Mouse (Mus musculus) frontal cortex, postnatal 36 days (tissue): Measurements from ENCODE around the gene Wscd2.

ENCODE experiments used
- DNase-seq, 2 experiments: peaks; one replicate each; pipeline ENCODE4 v3.0.0; 2022; ENCODE audit warnings: low spot score in 2 of 2

The Wscd2 gene

DNA sequence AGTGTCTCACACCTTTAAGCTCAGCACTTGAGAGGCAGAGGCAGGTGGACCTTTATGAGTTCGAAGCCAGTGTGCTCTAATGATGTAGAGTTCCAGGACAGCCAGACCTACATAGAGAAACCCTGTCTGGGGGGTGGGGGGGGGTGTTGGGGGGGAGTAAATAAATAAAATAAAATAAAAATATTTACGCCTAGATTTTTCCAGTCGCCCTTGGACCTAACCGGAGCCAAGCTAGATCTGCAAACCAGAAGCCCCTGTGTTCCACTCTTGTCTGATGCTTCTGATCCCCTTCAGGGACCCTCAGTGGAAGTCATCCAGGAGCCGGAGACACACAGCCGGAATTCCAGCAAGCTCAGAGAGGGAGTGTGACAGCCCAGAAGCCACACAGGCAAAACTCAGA, at the start of gene Wscd2:
Gene Wscd2 (plus strand): TSS at position 301 of the 400 bp plus-strand sequence.
- no peak for DNase-seq

DNA sequence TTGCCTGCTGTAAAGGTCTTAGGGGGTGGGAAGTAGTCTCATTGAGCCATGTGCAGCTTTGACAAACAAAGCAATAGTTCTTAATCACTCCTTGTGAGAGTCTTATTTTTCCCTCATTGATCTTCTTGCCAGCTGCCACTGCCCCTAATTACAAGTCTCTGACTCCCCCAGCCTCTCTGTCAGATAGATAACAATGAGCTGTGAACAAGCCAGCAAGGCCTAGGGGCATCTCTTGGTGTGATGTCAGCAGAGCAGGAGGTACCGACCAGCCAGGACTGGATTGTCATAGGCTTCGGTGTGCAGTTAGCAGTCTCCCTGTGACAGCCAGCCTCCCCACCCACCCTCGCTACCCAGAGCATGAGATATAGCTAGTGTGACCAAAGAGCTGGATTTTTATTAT, 48.0 kb upstream of the Wscd2 start:
- no peak for DNase-seq

DNA sequence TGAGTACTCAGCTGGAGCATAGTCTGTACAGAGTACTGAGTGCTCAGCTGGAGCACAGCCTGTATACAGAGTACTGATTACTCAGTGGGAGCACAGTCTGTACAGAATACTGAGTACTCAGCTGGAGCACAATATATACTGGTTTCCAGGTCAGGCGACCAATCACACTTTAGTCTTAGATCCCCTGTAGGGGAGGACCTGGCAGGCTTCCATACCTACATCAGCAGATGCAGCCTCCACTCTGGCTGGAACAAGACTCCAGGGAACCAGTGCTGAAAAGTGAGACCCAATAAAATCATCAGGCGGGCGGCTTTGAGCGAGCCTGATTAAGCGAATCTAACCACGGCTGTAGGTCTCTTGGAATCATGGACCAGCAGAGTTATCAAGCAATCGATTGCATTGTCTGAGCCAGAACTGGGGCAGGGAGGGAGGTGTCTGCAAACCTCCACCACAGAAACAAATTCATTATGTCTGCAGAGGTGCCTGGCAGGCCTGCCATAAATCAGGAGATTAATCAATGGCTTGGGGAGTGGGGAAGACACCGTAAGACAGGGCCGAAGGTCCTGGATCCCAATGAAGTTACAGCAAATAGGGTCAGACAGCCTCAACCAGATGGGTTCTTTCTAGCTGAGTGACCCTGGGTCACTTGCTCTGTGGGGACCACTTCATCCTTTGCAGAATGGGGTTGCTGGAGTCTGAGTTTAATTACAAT, 42.0 kb upstream of the Wscd2 start:
- no peak for DNase-seq

DNA sequence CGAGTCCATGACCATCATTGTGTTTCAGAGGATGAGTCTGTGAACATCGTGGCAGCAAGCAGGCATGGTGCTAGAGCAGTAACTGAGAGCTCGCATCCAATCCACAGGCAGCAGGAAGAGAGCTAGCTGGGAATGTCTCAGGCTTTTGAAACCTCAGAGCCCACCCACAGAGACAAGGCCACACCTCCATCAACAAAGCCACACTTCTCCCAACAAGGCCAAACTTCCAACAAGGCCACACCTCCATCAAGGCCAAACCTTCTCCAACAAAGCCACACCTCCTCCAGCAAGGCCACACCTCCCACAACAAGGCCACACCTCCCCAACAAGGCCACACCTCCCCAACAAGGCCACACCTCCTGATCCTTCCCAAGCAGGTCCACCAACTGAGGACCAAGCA, 40.8 kb upstream of the Wscd2 start:
- no peak for DNase-seq

DNA sequence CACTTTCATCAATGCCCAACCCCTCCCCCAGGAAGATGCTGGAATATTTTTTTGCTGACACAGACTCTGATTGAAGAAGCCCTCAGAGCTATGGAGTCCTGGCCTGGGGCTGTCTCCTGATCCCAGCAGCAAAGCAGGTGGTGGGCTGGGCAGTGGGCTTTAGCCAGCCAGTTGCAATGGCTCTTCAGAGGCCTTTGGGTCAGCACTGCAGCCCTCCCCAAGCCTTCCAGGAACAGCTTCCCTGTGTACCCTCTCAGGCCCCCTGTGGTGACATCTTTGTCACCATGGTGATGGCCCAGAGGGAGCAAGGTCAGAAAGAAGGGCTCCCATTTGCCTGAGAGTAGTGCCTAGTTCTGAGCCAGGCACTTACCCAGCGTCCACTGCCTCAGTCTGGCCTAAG, 37.4 kb upstream of the Wscd2 start:
- DNase-seq: no peak

DNA sequence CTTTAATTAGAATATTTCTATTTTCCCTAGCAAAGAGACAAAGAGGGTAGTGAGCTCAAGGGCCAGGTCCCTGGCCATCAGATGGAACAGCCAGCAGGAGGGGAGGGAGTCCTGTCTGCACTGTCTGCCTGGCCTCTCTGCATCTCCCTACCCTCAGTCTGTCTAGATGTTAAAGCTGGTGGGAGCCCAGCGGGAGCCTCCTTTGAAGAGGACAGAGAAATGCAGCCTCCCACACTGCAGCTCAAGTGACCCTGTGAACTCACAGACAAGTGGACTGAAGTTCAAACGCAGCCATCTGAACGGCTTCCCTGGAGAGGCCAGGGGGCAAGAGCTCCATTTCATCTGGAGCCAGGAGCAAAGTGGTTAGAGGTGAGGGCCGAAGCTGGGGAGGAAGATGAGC, 36.8 kb upstream of the Wscd2 start:
- no peak for DNase-seq

DNA sequence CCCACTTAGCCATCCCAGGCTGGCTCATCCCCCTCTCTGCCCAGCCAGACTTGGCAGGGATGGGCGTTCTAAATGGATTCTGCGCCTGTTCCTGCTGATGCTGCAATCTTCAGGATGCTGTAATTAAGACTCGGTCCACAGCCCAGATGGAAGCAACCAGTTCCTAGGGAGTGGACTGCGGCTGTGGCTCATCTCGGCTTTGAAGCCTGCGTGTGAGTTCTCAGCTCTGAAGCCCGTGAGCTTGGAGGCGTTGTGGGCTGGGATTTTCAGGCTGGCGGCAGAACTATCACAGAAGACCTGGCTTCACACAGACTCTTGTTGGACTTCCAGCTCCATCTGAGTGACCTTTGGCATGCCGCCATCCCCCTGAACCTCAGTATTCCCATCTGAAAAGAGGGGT, 34.1 kb upstream of the Wscd2 start:
- DNase-seq: peak; percentile 12 to 27

DNA sequence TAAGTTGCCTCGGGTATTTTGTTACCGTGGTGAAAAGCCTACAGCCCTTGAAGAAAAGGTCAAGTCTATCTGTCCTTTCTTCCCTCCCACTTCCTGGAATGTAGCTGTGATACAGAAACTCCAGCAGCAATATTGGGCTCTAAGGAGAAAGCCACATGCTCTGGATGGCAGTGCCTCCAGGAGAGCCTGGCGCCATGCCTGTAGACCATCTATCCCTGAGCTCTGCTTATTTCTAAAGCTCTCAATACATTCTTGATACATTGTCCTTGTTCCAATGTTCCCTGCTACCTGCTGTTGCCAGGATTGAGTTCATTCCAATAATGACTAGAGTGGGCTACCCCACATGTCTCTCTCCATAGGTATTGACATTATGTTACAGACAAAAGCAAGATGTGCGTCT, 33.4 kb upstream of the Wscd2 start:
- DNase-seq: no peak

DNA sequence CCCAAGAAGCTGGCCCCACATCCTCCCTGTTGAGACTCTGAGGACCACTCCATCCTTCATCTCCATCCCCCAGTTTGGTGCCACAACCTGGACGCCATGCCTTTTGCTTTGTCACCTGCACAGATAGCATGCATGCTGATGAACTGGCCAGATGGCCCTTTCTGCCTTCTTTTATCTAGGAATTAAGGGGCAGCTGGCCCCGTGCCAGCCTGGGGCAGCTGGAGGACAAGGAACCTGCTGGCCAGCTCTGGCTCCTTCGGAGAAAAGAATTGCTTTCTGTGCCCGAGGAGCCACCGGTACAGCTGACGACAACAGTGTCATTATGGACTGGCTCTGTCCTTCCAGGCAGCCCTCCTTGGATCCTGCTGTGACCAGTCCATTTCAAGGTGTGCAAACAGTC, 32.9 kb upstream of the Wscd2 start:
- DNase-seq: no peak

DNA sequence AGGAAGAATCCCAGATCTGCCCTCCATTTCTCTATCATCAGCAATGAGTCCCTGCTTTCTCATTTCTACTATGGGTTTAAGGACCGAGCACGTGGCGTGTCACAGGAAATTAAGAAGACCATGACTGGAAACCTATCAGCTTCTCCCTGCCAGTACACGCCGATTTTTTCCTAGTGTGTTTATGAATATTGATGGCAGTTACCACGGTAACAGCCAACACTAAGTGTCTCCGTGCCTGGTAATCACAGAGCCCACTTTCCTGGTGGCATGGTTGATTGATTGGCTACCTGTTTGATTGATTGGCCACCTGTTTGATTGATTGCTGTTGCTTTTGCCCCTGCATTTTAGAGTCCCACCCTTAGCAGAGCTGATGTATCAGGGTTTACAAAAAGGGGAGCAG, 30.2 kb upstream of the Wscd2 start:
- DNase-seq: no peak

DNA sequence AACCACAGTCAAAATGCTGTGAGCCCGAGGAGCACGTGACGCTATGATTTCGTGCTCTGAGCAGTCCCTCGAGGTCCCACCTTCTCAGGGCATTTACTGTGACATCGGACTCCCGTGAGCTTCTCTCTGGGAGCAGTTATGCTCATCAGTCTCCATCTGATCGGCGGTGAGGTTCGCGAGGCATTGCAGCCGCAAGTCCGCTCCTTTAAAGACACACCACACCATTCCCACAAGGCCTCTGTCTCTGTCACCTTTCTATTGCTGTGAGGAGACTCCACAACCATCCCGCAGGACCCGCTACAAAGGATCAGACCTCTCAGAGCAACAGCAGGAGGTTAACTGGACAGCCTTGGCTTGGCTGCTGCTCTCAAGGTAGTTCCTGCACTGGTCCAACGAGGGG, 28.6 kb upstream of the Wscd2 start:
- peak in 1 of 2 experiments; percentile 11 for DNase-seq

DNA sequence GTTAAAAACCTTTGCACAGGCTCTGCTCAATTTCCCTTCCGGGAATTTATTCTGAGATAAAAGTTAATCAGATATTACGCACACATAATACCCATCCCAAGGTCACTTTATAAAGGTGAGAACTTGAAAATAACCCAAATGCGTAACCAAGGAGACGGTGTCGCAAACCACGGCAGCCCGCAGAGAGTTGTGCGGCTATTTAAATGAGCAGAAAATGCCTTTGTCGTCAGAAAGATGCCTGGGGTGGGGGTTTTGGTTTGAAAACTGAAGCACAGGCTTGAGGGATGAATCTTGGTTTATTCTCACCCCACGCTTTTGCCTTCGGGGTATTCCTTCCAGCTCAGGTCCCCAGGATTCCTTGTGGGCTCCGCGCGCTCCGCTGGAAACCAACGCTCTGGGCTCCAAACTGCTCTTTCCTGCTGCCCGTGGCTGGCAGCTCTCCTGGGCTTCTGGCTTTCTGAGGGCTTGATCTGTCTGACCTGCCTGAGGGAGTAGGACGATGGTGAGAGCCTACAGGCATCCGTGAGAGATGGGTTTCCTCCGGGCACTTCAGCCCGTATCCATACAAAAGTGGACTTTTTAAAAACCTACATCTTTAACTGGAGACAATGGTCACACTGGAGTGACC, 28.0 kb upstream of the Wscd2 start:
- DNase-seq: peak; percentile 13 to 44

DNA sequence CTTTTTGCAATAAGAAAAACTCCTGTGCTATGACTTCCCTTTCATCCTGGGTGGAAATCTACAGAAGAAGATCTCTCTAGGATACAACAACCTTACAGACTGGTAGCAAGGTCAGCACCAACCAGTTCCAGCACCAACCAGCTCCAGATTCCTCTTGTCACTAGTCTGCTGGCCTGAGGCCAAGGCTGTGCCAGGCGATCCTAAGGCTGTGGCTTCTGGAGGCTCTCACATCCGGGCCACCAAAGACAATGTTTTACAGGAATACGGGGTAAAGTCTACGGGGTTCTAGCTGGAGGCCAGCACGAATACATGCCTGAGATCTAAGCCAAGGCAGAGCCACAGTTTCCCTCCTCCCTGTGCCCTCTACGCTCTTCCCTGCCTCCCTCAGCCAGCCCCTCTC, 25.4 kb upstream of the Wscd2 start:
- DNase-seq: no peak

DNA sequence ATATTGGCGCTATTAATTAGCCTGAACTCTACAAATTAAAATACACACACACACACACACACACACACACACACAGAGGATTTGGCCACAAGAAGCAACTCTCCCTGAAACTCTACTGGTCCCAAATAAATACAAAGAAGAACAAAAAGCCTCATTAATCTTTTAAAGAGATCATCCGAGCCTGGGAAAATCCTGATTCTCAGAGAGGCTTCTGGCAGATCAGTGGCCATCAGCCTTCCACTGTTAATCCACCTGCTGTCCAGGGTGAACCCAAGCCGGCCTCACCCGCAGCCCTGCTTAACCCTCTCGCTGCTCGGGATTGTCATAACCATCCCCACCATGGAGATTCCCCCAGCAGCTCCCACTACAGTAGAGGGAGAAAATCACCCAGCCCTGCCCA, 23.6 kb upstream of the Wscd2 start:
- no peak for DNase-seq

DNA sequence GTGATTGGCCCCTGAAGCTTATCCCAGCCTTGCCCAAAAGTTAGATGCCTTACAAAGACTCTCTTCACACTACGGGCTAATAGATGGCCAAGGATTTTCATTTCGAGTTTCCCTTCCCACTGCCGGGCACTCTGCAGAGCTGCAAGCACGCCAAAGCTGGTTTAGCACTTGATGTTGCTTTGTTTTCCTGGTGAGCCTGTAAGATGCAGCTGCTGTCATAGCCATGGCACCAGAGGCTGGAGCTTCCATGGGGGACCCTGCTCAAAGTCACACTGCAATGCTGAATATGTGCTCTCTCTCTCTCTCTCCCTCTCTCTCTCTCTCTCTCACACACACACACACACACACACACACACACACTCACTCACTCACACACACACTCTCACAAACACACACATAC, 23.1 kb upstream of the Wscd2 start:
- DNase-seq: no peak

DNA sequence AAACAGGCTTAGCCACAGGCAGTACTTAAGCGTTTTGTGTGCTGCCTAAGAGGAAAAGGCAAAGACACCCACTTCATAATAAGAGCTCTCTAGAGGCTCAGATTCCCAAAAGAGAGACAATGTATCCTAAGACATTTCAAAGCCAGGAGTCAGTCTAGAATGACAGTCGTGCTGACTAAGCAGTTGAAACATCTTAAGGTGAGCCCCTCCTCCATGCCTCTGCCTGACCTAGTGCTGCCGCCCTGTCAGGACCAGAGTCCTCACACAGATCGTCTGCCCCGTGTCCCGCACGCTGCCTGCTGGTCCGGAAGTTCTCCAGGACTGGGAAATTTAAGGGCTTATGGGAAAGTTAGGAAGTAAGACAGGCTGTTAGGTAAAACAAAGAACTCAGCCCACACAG, 22.4 kb upstream of the Wscd2 start:
- DNase-seq: no peak

DNA sequence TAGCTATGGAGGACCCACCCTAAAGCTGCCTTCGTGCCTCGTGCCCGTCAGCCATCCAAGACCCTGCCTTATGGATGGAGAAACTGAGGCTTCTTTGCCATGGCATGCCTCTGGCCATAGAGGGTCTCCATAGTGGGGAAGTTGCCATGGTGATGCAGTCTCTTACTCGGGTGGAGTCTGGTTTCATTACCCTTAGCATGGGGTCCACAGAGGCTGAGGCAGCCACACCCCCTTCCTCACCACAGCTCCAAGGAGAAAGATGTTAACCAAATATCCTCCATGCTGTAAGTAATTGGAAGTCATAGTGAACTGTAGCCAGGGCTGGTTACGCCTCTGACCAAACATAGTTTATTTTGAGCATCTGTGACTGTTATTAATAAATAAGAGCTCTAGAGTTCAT, 21.5 kb upstream of the Wscd2 start:
- no peak for DNase-seq

DNA sequence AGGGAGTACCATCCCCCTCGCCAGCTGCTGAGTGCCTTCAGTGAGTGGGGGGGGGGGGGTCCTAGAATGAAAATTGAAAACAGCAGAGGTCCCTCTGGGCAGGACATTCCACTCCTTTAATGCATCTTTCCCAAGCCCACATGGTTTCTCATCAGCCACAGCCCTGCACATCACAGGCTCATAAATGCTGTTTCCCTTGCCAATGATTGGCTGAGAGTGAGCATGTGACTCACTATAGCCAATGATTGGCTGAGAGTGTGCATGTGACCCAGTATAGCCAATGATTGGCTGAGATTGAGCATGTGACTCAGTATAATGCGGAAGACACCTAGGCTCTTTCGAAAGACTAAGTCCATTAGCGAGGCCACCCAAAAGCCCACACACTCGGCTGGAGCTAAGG, 20.9 kb upstream of the Wscd2 start:
- DNase-seq: no peak

DNA sequence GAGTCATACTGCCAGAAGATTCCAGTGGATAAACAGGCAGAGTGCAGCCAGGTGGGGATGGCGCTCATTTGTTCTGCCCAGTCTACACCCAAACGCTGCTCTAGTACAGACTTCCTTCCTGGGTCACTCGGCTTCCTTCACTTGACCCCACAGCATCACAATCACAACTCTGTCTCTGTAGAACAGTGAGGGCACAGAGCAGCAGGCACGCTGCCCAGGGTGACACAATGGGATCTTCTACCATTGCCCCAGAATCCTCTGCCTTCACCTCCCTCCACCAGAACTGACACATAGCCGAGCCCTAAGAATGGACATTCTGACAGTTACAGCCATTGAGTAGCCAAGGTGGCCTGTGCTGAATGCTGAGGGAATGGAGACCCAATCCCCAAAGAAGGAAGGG, 20.3 kb upstream of the Wscd2 start:
- no peak for DNase-seq

DNA sequence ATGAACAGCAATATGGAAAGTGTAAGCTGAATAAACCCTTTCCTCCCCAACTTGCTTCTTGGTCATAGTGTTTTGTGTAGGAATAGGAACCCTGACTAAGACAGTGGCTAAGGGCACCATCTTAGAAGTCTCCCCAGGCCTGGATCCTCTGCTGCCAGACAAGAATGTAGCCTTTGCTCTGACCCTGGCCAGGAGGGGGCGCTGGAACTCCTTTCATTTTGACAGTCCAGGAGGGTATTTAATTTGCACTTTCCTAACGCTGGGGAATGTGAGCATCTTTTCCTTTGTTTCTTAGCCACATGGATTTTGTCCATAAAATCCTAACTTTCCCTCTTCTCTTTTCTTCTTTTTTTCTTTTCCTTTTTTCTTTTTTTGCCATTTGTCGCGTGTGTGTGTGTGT, 18.7 kb upstream of the Wscd2 start:
- DNase-seq: peak; percentile 72 to 78

DNA sequence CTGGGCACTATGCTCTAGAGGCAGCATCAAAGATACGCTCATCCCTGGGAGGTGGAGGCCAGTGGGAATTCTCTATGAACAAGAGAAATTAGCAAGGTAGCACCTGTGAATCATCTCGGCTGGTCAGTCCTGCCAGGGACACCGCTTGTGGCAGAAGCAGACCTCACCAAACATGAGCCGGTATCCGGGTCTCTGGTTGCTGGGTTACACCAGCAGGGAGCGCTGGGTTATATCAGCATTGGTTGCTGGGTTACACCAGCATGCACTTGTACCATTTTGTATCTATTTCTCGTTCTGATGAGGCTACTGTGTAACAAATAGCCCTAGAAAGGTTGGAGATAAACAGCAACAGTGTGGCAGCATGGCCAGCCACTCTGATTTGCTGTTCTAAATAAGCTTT, 17.8 kb upstream of the Wscd2 start:
- DNase-seq: no peak

DNA sequence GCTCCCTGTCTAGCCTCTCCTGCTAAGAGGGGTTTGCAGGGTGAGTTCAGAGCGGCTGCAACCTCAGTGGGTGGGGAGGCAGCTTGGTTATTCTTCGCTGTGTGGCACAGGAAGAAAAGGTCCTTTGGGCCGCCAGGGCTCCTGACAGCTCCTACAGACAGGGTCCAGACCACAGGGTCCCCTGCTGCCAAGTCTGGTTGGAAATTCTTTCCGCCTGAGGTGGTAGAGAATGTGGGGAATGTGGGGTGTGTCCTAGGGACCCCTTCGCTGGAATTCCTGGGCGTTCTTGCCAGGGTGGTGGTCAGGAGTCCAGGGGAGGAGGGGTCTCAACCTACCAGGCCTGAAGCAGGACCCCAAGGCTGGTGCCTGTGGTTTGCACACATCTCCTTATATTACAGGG, 13.3 kb upstream of the Wscd2 start:
- DNase-seq: no peak

DNA sequence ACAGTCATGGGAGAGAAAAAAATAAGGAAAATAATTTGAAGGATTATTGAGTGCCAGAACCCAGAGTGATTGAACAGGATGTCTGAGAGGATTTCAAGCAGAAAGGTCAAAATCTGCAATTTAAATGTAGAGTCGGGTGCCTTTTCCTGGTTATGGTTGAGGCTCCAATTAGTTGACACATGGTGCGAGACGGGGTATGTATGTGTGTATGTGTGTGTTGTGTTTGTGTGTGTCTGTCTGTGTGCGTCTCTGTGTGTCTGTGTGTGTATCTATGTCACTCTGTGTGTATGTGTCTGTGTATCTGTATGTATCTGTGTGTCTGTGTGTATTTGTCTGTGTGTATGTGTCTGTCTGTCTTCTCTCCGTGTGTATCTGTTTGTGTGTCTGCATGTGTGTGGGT, 11.1 kb upstream of the Wscd2 start:
- no peak for DNase-seq

DNA sequence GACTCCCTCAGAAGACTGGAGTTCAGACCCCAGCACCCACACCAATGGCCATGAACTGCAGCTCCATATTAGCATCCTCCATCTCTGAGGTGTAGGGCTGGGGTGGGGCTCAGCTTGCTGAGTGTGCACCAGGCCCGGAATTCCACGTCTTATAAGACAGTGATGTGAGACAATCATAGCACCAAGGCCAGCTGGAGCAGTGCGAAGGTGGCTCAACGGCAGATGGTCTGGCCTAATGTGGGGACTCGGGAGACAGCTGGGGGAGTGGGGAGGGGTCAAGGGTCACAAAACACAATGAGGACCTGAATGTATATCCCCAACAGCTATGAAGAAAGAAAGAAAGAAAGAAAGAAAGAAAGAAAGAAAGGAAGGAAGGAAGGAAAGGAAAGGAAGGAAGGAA, 9.7 kb upstream of the Wscd2 start:
- no peak for DNase-seq
